Mouse (Mus musculus): Measurements from ENCODE around the gene Grb2.

DNA sequence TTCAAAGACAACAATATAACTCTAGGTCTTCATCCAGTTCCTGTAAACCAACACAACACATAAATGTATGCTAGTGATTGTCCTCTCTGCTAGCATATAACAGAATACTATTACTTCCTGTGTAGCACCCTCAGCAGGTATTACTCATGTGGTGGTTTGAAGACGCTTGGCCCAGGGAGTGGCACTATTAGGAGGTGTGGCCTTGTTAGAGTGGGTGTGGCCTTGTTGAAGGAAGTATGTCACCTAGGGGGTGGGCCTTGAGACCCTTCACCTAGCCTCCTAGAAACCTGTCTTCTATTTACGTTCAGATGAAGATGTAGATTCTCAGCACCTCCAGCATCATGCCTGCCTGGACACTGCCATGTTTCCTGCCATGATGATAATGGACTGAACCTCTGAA, 4.9 kb downstream of the Grb2 start:
- TF ChIP-seq CTCF (IDR thresholded peaks at IDR 0.05) (no peak), EP300 (IDR thresholded peaks at IDR 0.05) (no peak)

Data from lung, postnatal 0 days (tissue).